Mouse (Mus musculus) embryo, embryonic 11.5 days (tissue): ENCODE measurements around the gene Upk2.
A peak's percentile ranks its signal among the peaks of the same experiment; 100 is the strongest.

Experiments
- DNase-seq: peaks from one replicate; pipeline ENCODE4 v3.0.0-alpha.2; 2012; ENCODE audit warnings: low read depth, low spot score

The Upk2 gene

GRCm38 (mm10) chr9:44454891-44455220 is at the start of gene Upk2:
Gene Upk2 (minus strand): TSS chr9:44454976.
- DNase-seq: no peak

GRCm38 (mm10) chr9:44502006-44502405 is 47.2 kb upstream of the Upk2 start:
- peak; percentile 72 for DNase-seq

- no peak for DNase-seq
Measured at GRCm38 (mm10) chr9:44501206-44501879, 46.6 kb upstream of the Upk2 start.

- no peak for DNase-seq
Measured at GRCm38 (mm10) chr9:44500638-44501175, 45.9 kb upstream of the Upk2 start.

- DNase-seq: no peak
Measured at GRCm38 (mm10) chr9:44500163-44500533, 45.4 kb upstream of the Upk2 start.

GRCm38 (mm10) chr9:44499356-44500162 is 44.8 kb upstream of the Upk2 start:
- peak; percentile 63 for DNase-seq

GRCm38 (mm10) chr9:44498421-44499355 is 43.9 kb upstream of the Upk2 start:
- DNase-seq: peak; percentile 71

- no peak for DNase-seq
Measured at GRCm38 (mm10) chr9:44497624-44498377, 43.0 kb upstream of the Upk2 start.

GRCm38 (mm10) chr9:44496803-44497461 is 42.2 kb upstream of the Upk2 start:
- DNase-seq: no peak

- no peak for DNase-seq
Measured at GRCm38 (mm10) chr9:44495810-44496344, 41.1 kb upstream of the Upk2 start.

- DNase-seq: no peak
Measured at GRCm38 (mm10) chr9:44494863-44495809, 40.4 kb upstream of the Upk2 start.

- DNase-seq: no peak
Measured at GRCm38 (mm10) chr9:44494261-44494862, 39.6 kb upstream of the Upk2 start.

- DNase-seq: no peak
Measured at GRCm38 (mm10) chr9:44492631-44493461, 38.1 kb upstream of the Upk2 start.

GRCm38 (mm10) chr9:44491351-44491750 is 36.6 kb upstream of the Upk2 start:
- DNase-seq: no peak

- no peak for DNase-seq
Measured at GRCm38 (mm10) chr9:44490086-44490967, 35.6 kb upstream of the Upk2 start.

- no peak for DNase-seq
Measured at GRCm38 (mm10) chr9:44489651-44490085, 34.9 kb upstream of the Upk2 start.
